Mouse (Mus musculus): ENCODE results near the gene Mamld1. TPM values are rescaled to one million over a fixed set of nuclear protein-coding genes. Genes with fewer than 3 reads are reported as not detected.

Gene Mamld1
- polyA plus RNA-seq, 1 experiment from 2014 or later: 4.2 TPM

- Histone ChIP-seq H3K4me1 (ENCODE audit: control insufficient read depth, insufficient read depth, low read length) (0 out of 2 replicates have a peak, but pooled peaks cover 3% of the 10 kb centered on the region), H3K27me3 (ENCODE audit: control insufficient read depth, insufficient read depth, low read length) (no peaks in the 10 kb centered on the region), H3K27ac (ENCODE audit: low read length) (no peak overlapping the region), H3K9ac (ENCODE audit: low read length) (no peak overlapping the region), H3K36me3 (ENCODE audit: control insufficient read depth, insufficient read depth) (no peaks in the 10 kb centered on the region), H3K9me3 (replicated peaks; ENCODE audit: control insufficient read depth, low read length) (no peaks in the 10 kb centered on the region), H3K4me2 (ENCODE audit: low read depth, low read length) (no peak overlapping the region), H3K4me3 (ENCODE audit: low read length) (no peak overlapping the region)
- WGBS: 60% methylated on average over 4 of the region's 4 CpGs
- ATAC-seq (replicated peaks; ENCODE audit: extremely low read depth, insufficient read depth, low FRiP score): no peak
Observed at GRCm38 (mm10) chrX:71122359-71123293, 72.6 kb downstream of the Mamld1 start.

- 74% methylated on average over 7 of the region's 7 CpGs for WGBS
- no peak for ATAC-seq (replicated peaks; ENCODE audit: extremely low read depth, insufficient read depth, low FRiP score)
- Histone ChIP-seq H3K4me1 (ENCODE audit: control insufficient read depth, insufficient read depth, low read length) (0 out of 2 replicates have a peak, but pooled peaks cover 3% of the 10 kb centered on the region), H3K9ac (ENCODE audit: low read length) (no peak overlapping the region), H3K36me3 (ENCODE audit: control insufficient read depth, insufficient read depth) (no peaks in the 10 kb centered on the region), H3K27ac (ENCODE audit: low read length) (no peak overlapping the region), H3K9me3 (replicated peaks; ENCODE audit: control insufficient read depth, low read length) (no peaks in the 10 kb centered on the region), H3K4me3 (ENCODE audit: low read length) (no peak overlapping the region), H3K4me2 (ENCODE audit: low read depth, low read length) (no peak overlapping the region), H3K27me3 (ENCODE audit: control insufficient read depth, insufficient read depth, low read length) (no peaks in the 10 kb centered on the region)
Observed at GRCm38 (mm10) chrX:71125013-71125412, 75.0 kb downstream of the Mamld1 start.

- Histone ChIP-seq H3K9ac (ENCODE audit: low read length) (no peak overlapping the region), H3K4me1 (ENCODE audit: control insufficient read depth, insufficient read depth, low read length) (no peaks in the 10 kb centered on the region), H3K36me3 (ENCODE audit: control insufficient read depth, insufficient read depth) (no peaks in the 10 kb centered on the region), H3K9me3 (replicated peaks; ENCODE audit: control insufficient read depth, low read length) (no peaks in the 10 kb centered on the region), H3K27me3 (ENCODE audit: control insufficient read depth, insufficient read depth, low read length) (no peaks in the 10 kb centered on the region), H3K4me2 (ENCODE audit: low read depth, low read length) (no peak overlapping the region), H3K27ac (ENCODE audit: low read length) (no peak overlapping the region), H3K4me3 (ENCODE audit: low read length) (no peak overlapping the region)
- no peak for ATAC-seq (replicated peaks; ENCODE audit: extremely low read depth, insufficient read depth, low FRiP score)
Observed at GRCm38 (mm10) chrX:71131464-71131863, 81.4 kb downstream of the Mamld1 start.

- H3K4me3 ChIP-seq (ENCODE audit: low read length): no peak overlapping the region
- H3K36me3 ChIP-seq (ENCODE audit: control insufficient read depth, insufficient read depth): no peaks in the 10 kb centered on the region
- H3K27ac ChIP-seq (ENCODE audit: low read length): no peak overlapping the region
- ATAC-seq (replicated peaks; ENCODE audit: extremely low read depth, insufficient read depth, low FRiP score): no peak
- no peaks in the 10 kb centered on the region for H3K4me1 ChIP-seq (ENCODE audit: control insufficient read depth, insufficient read depth, low read length)
- no peaks in the 10 kb centered on the region for H3K27me3 ChIP-seq (ENCODE audit: control insufficient read depth, insufficient read depth, low read length)
- WGBS: 74% methylated on average over 2 of the region's 2 CpGs
- no peaks in the 10 kb centered on the region for H3K9me3 ChIP-seq (replicated peaks; ENCODE audit: control insufficient read depth, low read length)
- no peak overlapping the region for H3K4me2 ChIP-seq (ENCODE audit: low read depth, low read length)
- no peak overlapping the region for H3K9ac ChIP-seq (ENCODE audit: low read length)
Observed at GRCm38 (mm10) chrX:71141390-71141789, 91.3 kb downstream of the Mamld1 start.

- H3K9me3 ChIP-seq (replicated peaks; ENCODE audit: control insufficient read depth, low read length): no peaks in the 10 kb centered on the region
- 31% methylated on average over 1 of the region's 1 CpGs for WGBS
- H3K27me3 ChIP-seq (ENCODE audit: control insufficient read depth, insufficient read depth, low read length): no peaks in the 10 kb centered on the region
- no peak overlapping the region for H3K9ac ChIP-seq (ENCODE audit: low read length)
- 0 out of 2 replicates have a peak, but pooled peaks cover 2% of the 10 kb centered on the region for H3K36me3 ChIP-seq (ENCODE audit: control insufficient read depth, insufficient read depth)
- H3K4me3 ChIP-seq (ENCODE audit: low read length): no peak overlapping the region
- H3K4me1 ChIP-seq (ENCODE audit: control insufficient read depth, insufficient read depth, low read length): no peaks in the 10 kb centered on the region
- no peak; the same call in 1 of the 2 replicates for ATAC-seq (replicated peaks; ENCODE audit: extremely low read depth, insufficient read depth, low FRiP score)
- peak overlapping the region; percentile 51 for H3K27ac ChIP-seq (ENCODE audit: low read length)
- H3K4me2 ChIP-seq (ENCODE audit: low read depth, low read length): no peak overlapping the region
Observed at GRCm38 (mm10) chrX:71149441-71150050, 99.5 kb downstream of the Mamld1 start.

GRCm38 (mm10) chrX:71150551-71151001 is 100.5 kb downstream of the Mamld1 start:
- H3K4me3 ChIP-seq (ENCODE audit: low read length): no peak overlapping the region
- H3K27ac ChIP-seq (ENCODE audit: low read length): peak overlapping the region; percentile 51; the same call in 1 of the 2 replicates
- no peak for ATAC-seq (replicated peaks; ENCODE audit: extremely low read depth, insufficient read depth, low FRiP score)
- H3K27me3 ChIP-seq (ENCODE audit: control insufficient read depth, insufficient read depth, low read length): no peaks in the 10 kb centered on the region
- WGBS: 71% methylated on average over 4 of the region's 4 CpGs
- H3K4me1 ChIP-seq (ENCODE audit: control insufficient read depth, insufficient read depth, low read length): no peaks in the 10 kb centered on the region
- H3K9ac ChIP-seq (ENCODE audit: low read length): no peak overlapping the region
- no peak overlapping the region for H3K4me2 ChIP-seq (ENCODE audit: low read depth, low read length)
- H3K36me3 ChIP-seq (ENCODE audit: control insufficient read depth, insufficient read depth): 0 out of 2 replicates have a peak, but pooled peaks cover 2% of the 10 kb centered on the region
- H3K9me3 ChIP-seq (replicated peaks; ENCODE audit: control insufficient read depth, low read length): no peaks in the 10 kb centered on the region

GRCm38 (mm10) chrX:71181526-71181925 is 131.5 kb downstream of the Mamld1 start:
- no peak for ATAC-seq (replicated peaks; ENCODE audit: extremely low read depth, insufficient read depth, low FRiP score)
- WGBS: 78% methylated on average over 3 of the region's 3 CpGs
- no peak overlapping the region for H3K27ac ChIP-seq (ENCODE audit: low read length)

GRCm38 (mm10) chrX:71183671-71184070 is 133.6 kb downstream of the Mamld1 start:
- Histone ChIP-seq H3K27ac (ENCODE audit: low read length) (no peak overlapping the region), H3K27me3 (ENCODE audit: control insufficient read depth, insufficient read depth, low read length) (0 out of 2 replicates have a peak, but pooled peaks cover 3% of the 10 kb centered on the region), H3K36me3 (ENCODE audit: control insufficient read depth, insufficient read depth) (no peaks in the 10 kb centered on the region), H3K9ac (ENCODE audit: low read length) (no peak overlapping the region), H3K4me3 (ENCODE audit: low read length) (no peak overlapping the region), H3K4me2 (ENCODE audit: low read depth, low read length) (no peak overlapping the region), H3K9me3 (replicated peaks; ENCODE audit: control insufficient read depth, low read length) (no peaks in the 10 kb centered on the region), H3K4me1 (ENCODE audit: control insufficient read depth, insufficient read depth, low read length) (no peaks in the 10 kb centered on the region)
- 71% methylated on average over 4 of the region's 4 CpGs for WGBS
- ATAC-seq (replicated peaks; ENCODE audit: extremely low read depth, insufficient read depth, low FRiP score): no peak

More at GRCm38 (mm10) chrX:71181526-71181925, 131.5 kb downstream of the Mamld1 start:
- no peaks in the 10 kb centered on the region for H3K4me1 ChIP-seq (ENCODE audit: control insufficient read depth, insufficient read depth, low read length)
- H3K9me3 ChIP-seq (replicated peaks; ENCODE audit: control insufficient read depth, low read length): no peaks in the 10 kb centered on the region
- no peak overlapping the region for H3K9ac ChIP-seq (ENCODE audit: low read length)
- H3K36me3 ChIP-seq (ENCODE audit: control insufficient read depth, insufficient read depth): no peaks in the 10 kb centered on the region
- H3K4me3 ChIP-seq (ENCODE audit: low read length): no peak overlapping the region
- 0 out of 2 replicates have a peak, but pooled peaks cover 3% of the 10 kb centered on the region for H3K27me3 ChIP-seq (ENCODE audit: control insufficient read depth, insufficient read depth, low read length)
- no peak overlapping the region for H3K4me2 ChIP-seq (ENCODE audit: low read depth, low read length)

- 75% methylated on average over 1 of the region's 1 CpGs for WGBS
- H3K4me1 ChIP-seq (ENCODE audit: control insufficient read depth, insufficient read depth, low read length): no peaks in the 10 kb centered on the region
- 0 out of 2 replicates have a peak, but pooled peaks cover 3% of the 10 kb centered on the region for H3K27me3 ChIP-seq (ENCODE audit: control insufficient read depth, insufficient read depth, low read length)
- H3K9me3 ChIP-seq (replicated peaks; ENCODE audit: control insufficient read depth, low read length): no peaks in the 10 kb centered on the region
- ATAC-seq (replicated peaks; ENCODE audit: extremely low read depth, insufficient read depth, low FRiP score): no peak
- H3K36me3 ChIP-seq (ENCODE audit: control insufficient read depth, insufficient read depth): no peaks in the 10 kb centered on the region
- no peak overlapping the region for H3K9ac ChIP-seq (ENCODE audit: low read length)
- no peak overlapping the region for H3K4me2 ChIP-seq (ENCODE audit: low read depth, low read length)
- H3K4me3 ChIP-seq (ENCODE audit: low read length): no peak overlapping the region
- no peak overlapping the region for H3K27ac ChIP-seq (ENCODE audit: low read length)
Observed at GRCm38 (mm10) chrX:71186396-71186795, 136.3 kb downstream of the Mamld1 start.
